Mouse (Mus musculus) spleen, postnatal 4 days (tissue): ENCODE results near the gene Nup37.

Source experiments
- DNase-seq, 2 experiments: peaks; one replicate each; pipeline ENCODE4 v3.0.0; 2022; ENCODE audit warnings: low spot score in 2 of 2

Nup37 gene

GRCm38 (mm10) chr10:88227962-88228361 is 81.2 kb downstream of the Nup37 start:
- no peak for DNase-seq
